Comparison of ENCODE assay signal across 26 mouse cellular contexts in genomic region chr6:13683929-13684595, GRCm38 (mm10). TPM values are rescaled to one million over a fixed set of nuclear protein-coding genes. Genes with fewer than 3 reads are reported as not detected.
DNase-seq lines count a peak whose midpoint lies in the region; ATAC-seq lines count a peak whose summit lies in the region.
"Had no signal": no experiment of that assay in that cellular context is flagged by ENCODE, and none has a peak within 500 bp of the region (broad histone marks: within the 10 kb centered on the region; RNA-seq: fewer than 3 reads in every experiment).

No protein-coding gene starts in this region.

- peak; percentile 75 for ATAC-seq in common myeloid progenitor, adult 5-6 weeks (replicated peaks; ENCODE audit: low read depth, poor library complexity, severe bottlenecking)
- peak; percentile 86 for ATAC-seq in megakaryocyte, adult 5-6 weeks (ENCODE audit: poor library complexity, severe bottlenecking)
- ATAC-seq in midbrain, embryonic 11.5 days (ENCODE audit: low FRiP score), result no peak
- no peak for ATAC-seq in heart, embryonic 11.5 days (replicated peaks; ENCODE audit: insufficient number of reproducible peaks, low FRiP score, low TSS enrichment)
- ATAC-seq: forebrain, embryonic 13.5 days; forebrain, embryonic 16.5 days; hindbrain, postnatal 0 days; inflammation-experienced regulatory T-cells, adult 6 months; intestine, embryonic 16.5 days; Patski had no signal

- H3K27ac ChIP-seq in midbrain, embryonic 11.5 days (ENCODE audit: low read depth, low read length), result no peak overlapping the region
- H3K27ac ChIP-seq in heart, embryonic 11.5 days (ENCODE audit: low read depth, low read length), result no peak overlapping the region
- H3K27ac ChIP-seq: forebrain, embryonic 10.5 days; forebrain, embryonic 13.5 days; gastrocnemius, adult 2 months; heart, embryonic 13.5 days; hindbrain, embryonic 14.5 days; hindbrain, postnatal 0 days had no signal

- H3K9me3 ChIP-seq in midbrain, embryonic 11.5 days (ENCODE audit: control insufficient read depth, low read length), result no peaks in the 10 kb centered on the region
- H3K9me3 ChIP-seq in heart, embryonic 11.5 days (replicated peaks; ENCODE audit: control insufficient read depth, low read length), result no peaks in the 10 kb centered on the region
- H3K9me3 ChIP-seq: forebrain, embryonic 10.5 days; forebrain, embryonic 13.5 days; heart, embryonic 13.5 days had no signal

- H3K4me3 ChIP-seq in midbrain, embryonic 11.5 days (ENCODE audit: low read depth, low read length), result no peak overlapping the region
- no peak overlapping the region for H3K4me3 ChIP-seq in heart, embryonic 11.5 days (ENCODE audit: low read depth, low read length)
- H3K4me3 ChIP-seq: forebrain, embryonic 10.5 days; forebrain, embryonic 13.5 days; gastrocnemius, adult 2 months; heart, embryonic 13.5 days had no signal

- DNase-seq in 416B (ENCODE audit: low read depth), result peak; percentile 81
- no peak for DNase-seq in midbrain, embryonic 11.5 days (ENCODE audit: low spot score, missing footprints)
- DNase-seq in kidney, adult 11 months, result no peak
- DNase-seq: adrenal gland, postnatal 10 days; adrenal gland, postnatal 36 days; cerebellum, adult 11-12 months; cerebellum, adult 8-10 months; cerebellum, postnatal 10 days; cerebellum, postnatal 36 days; gastrocnemius, adult 2 months; gastrocnemius, postnatal 14 days; heart, adult 18-20 months; heart, postnatal 14 days; heart, postnatal 4 days had no signal

- no peaks in the 10 kb centered on the region for H3K36me3 ChIP-seq in midbrain, embryonic 11.5 days (ENCODE audit: control insufficient read depth, insufficient read depth, low read length)
- no peaks in the 10 kb centered on the region for H3K36me3 ChIP-seq in heart, embryonic 11.5 days (ENCODE audit: control insufficient read depth, insufficient read depth, low read length)
- H3K36me3 ChIP-seq: forebrain, embryonic 10.5 days; heart, embryonic 13.5 days had no signal

- H3K27me3 ChIP-seq in midbrain, embryonic 11.5 days (ENCODE audit: control insufficient read depth, insufficient read depth, low read length), result no peaks in the 10 kb centered on the region
- no peaks in the 10 kb centered on the region for H3K27me3 ChIP-seq in heart, embryonic 11.5 days (ENCODE audit: control insufficient read depth, insufficient read depth, low read length)
- H3K27me3 ChIP-seq: forebrain, embryonic 13.5 days; heart, embryonic 13.5 days; Patski had no signal

- H3K9ac ChIP-seq in midbrain, embryonic 11.5 days (ENCODE audit: low read length), result no peak overlapping the region
- H3K9ac ChIP-seq in heart, embryonic 11.5 days (ENCODE audit: low read depth, low read length), result no peak overlapping the region
- H3K9ac ChIP-seq: forebrain, embryonic 13.5 days; heart, embryonic 13.5 days; hindbrain, embryonic 14.5 days had no signal

- WGBS in midbrain, embryonic 11.5 days, result 89% methylated on average over 2 of the region's 2 CpGs
- 87% methylated on average over 2 of the region's 2 CpGs for WGBS in heart, embryonic 11.5 days (ENCODE audit: insufficient replicate concordance)

- H3K4me2 ChIP-seq in midbrain, embryonic 11.5 days, result no peak overlapping the region
- H3K4me2 ChIP-seq in heart, embryonic 11.5 days, result no peak overlapping the region
- H3K4me2 ChIP-seq: forebrain, embryonic 13.5 days; heart, embryonic 13.5 days; hindbrain, embryonic 14.5 days had no signal

- no peaks in the 10 kb centered on the region for H3K4me1 ChIP-seq in midbrain, embryonic 11.5 days (ENCODE audit: control insufficient read depth, insufficient read depth, low read length)
- H3K4me1 ChIP-seq in heart, embryonic 11.5 days (ENCODE audit: control insufficient read depth, insufficient read depth, low read length), result no peaks in the 10 kb centered on the region
- H3K4me1 ChIP-seq: forebrain, embryonic 10.5 days; forebrain, embryonic 13.5 days; heart, embryonic 13.5 days had no signal

RNA-seq across cellular contexts. Expression of gene Bmt2, which starts 6.3 kb away (rescaled TPM):
- total RNA-seq in common myeloid progenitor, adult 5-6 weeks (2017), result 7.3 and 10.6 TPM in 2 replicates
- total RNA-seq in megakaryocyte, adult 5-6 weeks (2015), result 30.3 and 33.4 TPM in 2 replicates
- 24.0 and 27.7 TPM in 2 replicates for total RNA-seq in megakaryocyte, adult 5-6 weeks (2017)
- 26.5 and 29.1 TPM in 2 replicates for polyA plus RNA-seq in midbrain, embryonic 11.5 days (2014; fragmentation: Nextera tagmentation; extraction: Ambion mirVana)
- polyA plus RNA-seq in heart, embryonic 11.5 days (2014; fragmentation: Nextera tagmentation; extraction: Ambion mirVana), result 23.7 and 27.7 TPM in 2 replicates

Comparison
In these comparisons a context has a peak if more than half of its experiments do, and no peak if none do; other contexts are left out.
1. ATAC-seq: peak in common myeloid progenitor, adult 5-6 weeks (single experiment) and megakaryocyte, adult 5-6 weeks (single experiment); none in midbrain, embryonic 11.5 days (single experiment) and heart, embryonic 11.5 days (single experiment).